Mouse (Mus musculus): ENCODE measurements around the gene Elmo1.

DNA sequence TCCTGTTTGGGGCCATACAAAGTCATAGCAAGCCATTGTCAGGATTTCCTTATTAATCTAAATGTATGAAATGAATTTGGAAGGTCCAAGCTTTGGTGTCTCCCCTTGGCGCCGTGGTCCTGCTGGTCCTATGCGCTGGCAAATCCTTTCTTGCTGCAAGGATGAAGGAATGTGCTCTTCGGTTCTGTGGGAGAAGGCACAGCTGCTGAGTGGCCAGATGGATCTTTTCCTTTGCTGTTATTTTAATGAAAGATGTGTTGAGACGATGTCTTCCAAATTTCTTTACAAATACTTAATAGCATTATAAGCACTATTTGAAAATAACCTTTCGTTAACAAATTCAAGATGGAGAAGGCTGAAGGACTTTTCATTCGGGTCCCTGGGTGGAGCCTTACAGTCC lies 193.5 kb downstream of the Elmo1 start:
- TF ChIP-seq FLI1 (IDR thresholded peaks at IDR 0.05; ENCODE audit: low read length) (no peak), GATA1 (IDR thresholded peaks at IDR 0.05; ENCODE audit: borderline replicate concordance, low read length) (no peak)

Measured in megakaryocyte, embryonic 14.5 days (primary cell).